Mouse (Mus musculus) limb, embryonic 13.5 days (tissue): Measurements from ENCODE around the gene Gm11116. TPM values are rescaled to one million over a fixed set of nuclear protein-coding genes. Genes with fewer than 3 reads are reported as not detected.
"Not testable (repeated sequence)": the region's sequence is repeated elsewhere in the genome, so short reads cannot be mapped to it uniquely, and the experiment has no call there.

Experiments used
- ATAC-seq: fragments of 200-750 bp; cut with Nextera tagmentation; 2 replicates; pipeline ENCODE4 v1.8.0; 2017; ENCODE audit warnings: low read depth, moderate number of reproducible peaks, moderate TSS enrichment; ENCODE audit not compliant: low FRiP score
- H3K27ac ChIP-seq: fragments of 300-500 bp; sonication (generic); 2 replicates; pipeline ENCODE4 v1.5.1; 2015; ENCODE audit warnings: inconsistent platforms, mild to moderate bottlenecking, moderate library complexity
- H3K27me3 ChIP-seq: fragments of 300-500 bp; sonication (generic); 2 replicates; pipeline ENCODE4 v1.6.1; 2015; ENCODE audit warnings: mild to moderate bottlenecking, inconsistent platforms
- H3K36me3 ChIP-seq: fragments of 300-500 bp; sonication (generic); 2 replicates; pipeline ENCODE4 v1.6.1; 2015; ENCODE audit warnings: inconsistent platforms, mild to moderate bottlenecking, moderate library complexity
- H3K4me1 ChIP-seq: fragments of 300-500 bp; sonication (generic); 2 replicates; pipeline ENCODE4 v1.6.1; 2015; ENCODE audit warnings: inconsistent platforms
- H3K4me2 ChIP-seq: fragments of 300-500 bp; sonication (generic); replicated peaks from 2 replicates; pipeline ENCODE4 v1.6.1; 2015; ENCODE audit warnings: inconsistent platforms, mild to moderate bottlenecking, moderate library complexity
- H3K4me3 ChIP-seq: fragments of 300-500 bp; sonication (generic); 2 replicates; pipeline ENCODE4 v1.5.1; 2015; ENCODE audit warnings: moderate library complexity, mild to moderate bottlenecking, inconsistent platforms
- H3K9ac ChIP-seq: fragments of 300-500 bp; sonication (generic); 2 replicates; pipeline ENCODE4 v1.6.1; 2015; ENCODE audit warnings: mild to moderate bottlenecking, inconsistent platforms
- H3K9me3 ChIP-seq: fragments of 300-500 bp; sonication (generic); 2 replicates; pipeline ENCODE4 v1.6.1; 2016; ENCODE audit warnings: inconsistent platforms
- WGBS: fragments of 180-500 bp; shearing (Covaris S2); methylation state at CpG from one replicate; pipeline ENCODE4 v1.1.7; 2015; 5-methylcytosine and 5-hydroxymethylcytosine counted together
- polyA plus RNA-seq: library from polyadenylated mRNA; unstranded; fragments of >200 nt; fragmentation: Nextera tagmentation; extraction: Ambion mirVana; gene quantifications from 2 replicates; pipeline ENCODE4 v1.2.1, GENCODE M21; 2015

Gene Gm11116
- not detected in 2 replicates for polyA plus RNA-seq

GRCm38 (mm10) chr5:88111430-88111829 is at the start of gene Gm11116:
Gm11116 (minus strand) TSS chr5:88111530.
- H3K4me1 ChIP-seq: no peaks in the 10 kb centered on the region
- 73% methylated on average over 1 of the region's 1 CpGs for WGBS
- no peak within 1 kb of the TSS for H3K27ac ChIP-seq
- H3K27me3 ChIP-seq: no peaks in the 10 kb centered on the region
- no peaks in the 10 kb centered on the region for H3K9me3 ChIP-seq
- no peak within 1 kb of the TSS for H3K9ac ChIP-seq
- no peaks in the 10 kb centered on the region for H3K36me3 ChIP-seq
- H3K4me2 ChIP-seq: no peak within 1 kb of the TSS
- ATAC-seq: no peak
- no peak within 1 kb of the TSS for H3K4me3 ChIP-seq

GRCm38 (mm10) chr5:88153999-88154398 is 42.7 kb upstream of the Gm11116 start, which contains the start of gene Gm11115:
Gm11115 (minus strand) TSS chr5:88154099.
- no peaks in the 10 kb centered on the region for H3K36me3 ChIP-seq
- no peaks in the 10 kb centered on the region for H3K27me3 ChIP-seq
- H3K4me1 ChIP-seq: no peaks in the 10 kb centered on the region
- H3K4me3 ChIP-seq: no peak within 1 kb of the TSS
- H3K27ac ChIP-seq: no peak within 1 kb of the TSS
- no peak for ATAC-seq
- no peaks in the 10 kb centered on the region for H3K9me3 ChIP-seq
- no peak within 1 kb of the TSS for H3K9ac ChIP-seq
- no peak within 1 kb of the TSS for H3K4me2 ChIP-seq

GRCm38 (mm10) chr5:88086256-88086655 is 25.1 kb downstream of the Gm11116 start, which contains the start of gene Smr2:
Smr2 (plus strand) TSS chr5:88086556.
- H3K27ac ChIP-seq, H3K4me3 ChIP-seq, H3K4me2 ChIP-seq, H3K4me1 ChIP-seq, H3K36me3 ChIP-seq, H3K27me3 ChIP-seq, H3K9me3 ChIP-seq, ATAC-seq, H3K9ac ChIP-seq: not testable (repeated sequence)

Other genes with a start within 250 kb of the Gm11116 start
- not detected in 2 replicates for gene Odam, start 226.5 kb downstream of the Gm11116 start, polyA plus RNA-seq
- gene Csn3, start 186.0 kb downstream of the Gm11116 start, polyA plus RNA-seq: 0.14 and 0.38 TPM in 2 replicates
- not detected in 2 replicates for gene 2310003L06Rik, start 142.1 kb downstream of the Gm11116 start, polyA plus RNA-seq
- not detected in 2 replicates for gene Gm28434, start 142.0 kb downstream of the Gm11116 start, polyA plus RNA-seq
- not detected in 2 replicates for gene Cabs1, start 132.1 kb downstream of the Gm11116 start, polyA plus RNA-seq
- gene Smr3a, start 109.0 kb downstream of the Gm11116 start, polyA plus RNA-seq: not detected in 2 replicates
- gene Smr2, start 25.0 kb downstream of the Gm11116 start, polyA plus RNA-seq: not detected in 2 replicates
- not detected in 2 replicates for gene Gm11115, start 42.6 kb upstream of the Gm11116 start, polyA plus RNA-seq
- not detected in 2 replicates for gene Gm7714, start 157.4 kb upstream of the Gm11116 start, polyA plus RNA-seq
- gene Prol1, start 205.8 kb upstream of the Gm11116 start, polyA plus RNA-seq: not detected in 2 replicates